Mouse (Mus musculus): ENCODE measurements around the gene Acot13. TPM values are rescaled to one million over a fixed set of nuclear protein-coding genes. Genes with fewer than 3 reads are reported as not detected.

Acot13 gene
- total and polyA plus RNA-seq, 2 experiments from 2014 or later: 29.1 to 74.2 TPM

DNA sequence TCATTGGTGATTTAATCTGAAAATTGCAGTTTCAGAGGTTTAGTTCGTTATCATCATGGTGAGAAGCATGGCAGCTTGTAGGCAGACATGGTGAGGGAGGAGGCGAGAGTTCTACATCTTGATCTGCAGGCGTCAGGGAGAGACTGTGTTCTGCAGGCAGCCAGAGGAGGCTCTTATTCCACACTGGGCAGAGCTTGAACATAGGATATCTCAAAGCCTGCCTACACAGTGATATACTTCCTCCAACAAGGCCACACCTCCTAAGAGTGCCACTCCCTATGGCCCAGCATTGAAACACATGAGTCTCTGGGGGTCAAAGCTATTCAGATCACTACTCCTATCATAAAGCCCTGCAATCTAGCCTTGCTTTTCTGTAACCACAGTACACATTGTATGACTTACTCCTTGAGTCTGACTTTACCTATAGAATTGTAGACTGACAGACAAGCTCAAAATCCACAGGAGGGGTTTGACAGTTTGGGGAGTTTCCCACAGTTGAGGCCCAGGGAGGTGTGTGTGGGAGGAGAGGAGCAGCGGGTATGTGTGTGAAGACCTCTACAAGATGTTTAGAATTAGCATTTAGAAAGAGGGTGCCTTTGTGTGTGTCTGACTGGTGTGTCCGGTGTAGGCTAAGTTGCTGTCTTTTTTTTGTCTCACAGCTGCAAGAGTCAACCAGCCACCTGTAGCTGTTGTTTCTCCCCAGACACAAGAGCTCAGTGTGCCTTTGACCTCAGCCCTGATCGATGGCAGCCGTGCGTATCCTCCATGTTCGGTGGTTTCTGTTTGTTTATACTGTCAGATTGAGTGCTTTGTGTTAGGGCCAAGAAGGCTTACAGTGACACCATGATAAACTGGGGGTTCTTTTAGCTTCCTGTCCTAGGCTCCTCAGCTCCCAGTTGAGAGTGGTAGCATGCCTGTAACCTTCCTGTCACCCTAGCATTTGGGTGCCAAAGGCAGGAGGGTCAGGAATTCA, 35.4 kb upstream of the Acot13 start:
- Histone ChIP-seq H3K27me3 (ENCODE audit: insufficient read depth, low read length) (no peaks in the 10 kb centered on the region), H3K4me1 (ENCODE audit: insufficient read depth) (no peaks in the 10 kb centered on the region), H3K4me3 (ENCODE audit: low read depth, low read length) (no peak overlapping the region), H3K27ac (ENCODE audit: low read depth, low read length) (no peak overlapping the region), H3K4me2 (ENCODE audit: low read depth) (no peak overlapping the region), H3K36me3 (ENCODE audit: insufficient read depth) (peaks cover 14% of the 10 kb centered on the region; the same call in 1 of the 2 replicates), H3K9ac (no peak overlapping the region), H3K9me3 (ENCODE audit: low read length) (no peaks in the 10 kb centered on the region)
- ATAC-seq (no peak), DNase-seq (no peak)
- TF ChIP-seq CTCF (IDR thresholded peaks at IDR 0.05; ENCODE audit: low read depth): no peak
- 75% methylated on average over 9 of the region's 9 CpGs for WGBS

DNA sequence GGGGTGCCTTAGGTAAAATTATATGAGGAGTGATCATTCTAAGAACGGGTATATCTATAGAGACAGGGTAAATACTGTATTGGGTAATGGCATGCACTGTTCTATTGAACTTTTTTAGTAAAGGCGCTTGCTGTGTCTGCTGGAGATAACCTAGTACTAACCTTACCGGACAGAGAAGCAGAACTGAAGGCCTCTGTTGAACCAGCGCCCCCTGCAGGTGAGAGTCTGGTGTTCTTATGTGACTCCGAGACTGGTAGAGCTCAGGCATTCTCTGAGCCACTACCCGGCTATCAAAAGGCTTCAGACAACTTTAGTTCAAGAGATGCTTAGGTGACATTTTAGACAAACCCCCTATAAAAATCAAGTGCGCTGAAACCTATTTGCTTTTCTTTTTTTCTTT, 31.2 kb upstream of the Acot13 start:
- Histone ChIP-seq H3K9me3 (ENCODE audit: low read length) (no peaks in the 10 kb centered on the region), H3K4me2 (ENCODE audit: low read depth) (no peak overlapping the region), H3K27me3 (ENCODE audit: insufficient read depth, low read length) (no peaks in the 10 kb centered on the region), H3K36me3 (ENCODE audit: insufficient read depth) (peaks cover 7% of the 10 kb centered on the region; the same call in 1 of the 2 replicates), H3K9ac (no peak overlapping the region), H3K4me1 (ENCODE audit: insufficient read depth) (no peaks in the 10 kb centered on the region), H3K27ac (ENCODE audit: low read depth, low read length) (no peak overlapping the region), H3K4me3 (ENCODE audit: low read depth, low read length) (no peak overlapping the region)
- peak; percentile 27; the same call in 1 of the 2 replicates for TF ChIP-seq CTCF (IDR thresholded peaks at IDR 0.05; ENCODE audit: low read depth)
- ATAC-seq (no peak), DNase-seq (peak; percentile 3)
- 66% methylated on average over 7 of the region's 7 CpGs for WGBS

- no peak overlapping the region for H3K4me2 ChIP-seq (ENCODE audit: low read depth)
- DNase-seq (no peak), ATAC-seq (no peak)
- 0 out of 2 replicates have a peak, but pooled peaks cover 5% of the 10 kb centered on the region for H3K36me3 ChIP-seq (ENCODE audit: insufficient read depth)
- no peak for TF ChIP-seq CTCF (IDR thresholded peaks at IDR 0.05; ENCODE audit: low read depth)
- H3K9ac ChIP-seq: no peak overlapping the region
- H3K9me3 ChIP-seq (ENCODE audit: low read length): no peaks in the 10 kb centered on the region
- no peaks in the 10 kb centered on the region for H3K4me1 ChIP-seq (ENCODE audit: insufficient read depth)
- H3K27me3 ChIP-seq (ENCODE audit: insufficient read depth, low read length): no peaks in the 10 kb centered on the region
- no peak overlapping the region for H3K4me3 ChIP-seq (ENCODE audit: low read depth, low read length)
- H3K27ac ChIP-seq (ENCODE audit: low read depth, low read length): no peak overlapping the region
- 76% methylated on average over 7 of the region's 7 CpGs for WGBS
Measured at GRCm38 (mm10) chr13:24862021-24862420, 30.7 kb upstream of the Acot13 start.

DNA sequence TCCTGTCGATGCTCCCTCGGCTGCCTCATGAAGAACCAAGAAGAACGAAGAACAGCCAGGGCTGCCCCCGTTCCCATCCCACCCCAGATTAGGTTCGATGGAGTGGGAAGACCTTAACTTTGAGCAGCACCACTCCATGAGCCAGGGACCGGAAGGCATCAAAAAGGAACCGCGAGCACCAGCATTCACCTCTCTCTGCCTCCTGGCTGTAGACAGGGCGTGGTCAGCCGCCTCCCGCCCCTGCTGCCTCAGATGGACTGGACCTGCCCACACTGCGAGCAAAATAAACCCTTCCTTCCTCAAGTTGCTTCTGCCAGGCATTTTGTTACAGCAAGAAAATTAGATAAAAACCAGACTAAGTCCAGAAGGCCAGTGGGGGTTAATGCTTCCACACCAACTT, 29.7 kb upstream of the Acot13 start:
- H3K4me1 ChIP-seq (ENCODE audit: insufficient read depth): no peaks in the 10 kb centered on the region

GRCm38 (mm10) chr13:24859115-24859514, 27.8 kb upstream of the Acot13 start:
- H3K27ac ChIP-seq (ENCODE audit: low read depth, low read length): no peak overlapping the region
- H3K36me3 ChIP-seq (ENCODE audit: insufficient read depth): 0 out of 2 replicates have a peak, but pooled peaks cover 3% of the 10 kb centered on the region
- H3K9me3 ChIP-seq (ENCODE audit: low read length): no peaks in the 10 kb centered on the region
- no peak overlapping the region for H3K9ac ChIP-seq
- no peak overlapping the region for H3K4me2 ChIP-seq (ENCODE audit: low read depth)
- TF ChIP-seq CTCF (IDR thresholded peaks at IDR 0.05; ENCODE audit: low read depth): no peak
- ATAC-seq (no peak), DNase-seq (no peak)
- H3K4me3 ChIP-seq (ENCODE audit: low read depth, low read length): no peak overlapping the region
- no peaks in the 10 kb centered on the region for H3K4me1 ChIP-seq (ENCODE audit: insufficient read depth)
- H3K27me3 ChIP-seq (ENCODE audit: insufficient read depth, low read length): no peaks in the 10 kb centered on the region

More for the DNA sequence above, 29.7 kb upstream of the Acot13 start:
- no peak for ATAC-seq
- no peak for TF ChIP-seq CTCF (IDR thresholded peaks at IDR 0.05; ENCODE audit: low read depth)
- Histone ChIP-seq H3K9me3 (ENCODE audit: low read length) (no peaks in the 10 kb centered on the region), H3K36me3 (ENCODE audit: insufficient read depth) (0 out of 2 replicates have a peak, but pooled peaks cover 3% of the 10 kb centered on the region), H3K4me3 (ENCODE audit: low read depth, low read length) (no peak overlapping the region), H3K4me2 (ENCODE audit: low read depth) (no peak overlapping the region), H3K27me3 (ENCODE audit: insufficient read depth, low read length) (no peaks in the 10 kb centered on the region), H3K9ac (no peak overlapping the region), H3K27ac (ENCODE audit: low read depth, low read length) (no peak overlapping the region)
- no peak for DNase-seq
- 81% methylated on average over 12 of the region's 12 CpGs for WGBS

- ATAC-seq: no peak
- 84% methylated on average over 3 of the region's 3 CpGs for WGBS
- no peak for TF ChIP-seq CTCF (IDR thresholded peaks at IDR 0.05; ENCODE audit: low read depth)
Measured at GRCm38 (mm10) chr13:24852570-24852969, 21.2 kb upstream of the Acot13 start.

GRCm38 (mm10) chr13:24851989-24852388, 20.6 kb upstream of the Acot13 start:
- 97% methylated on average over 2 of the region's 2 CpGs for WGBS
- no peak for ATAC-seq
- TF ChIP-seq CTCF (IDR thresholded peaks at IDR 0.05; ENCODE audit: low read depth): no peak

More at GRCm38 (mm10) chr13:24852570-24852969, 21.2 kb upstream of the Acot13 start:
- H3K4me1 ChIP-seq (ENCODE audit: insufficient read depth): no peaks in the 10 kb centered on the region
- H3K9ac ChIP-seq: no peak overlapping the region
- H3K27ac ChIP-seq (ENCODE audit: low read depth, low read length): no peak overlapping the region
- H3K4me3 ChIP-seq (ENCODE audit: low read depth, low read length): no peak overlapping the region
- DNase-seq: no peak
- H3K36me3 ChIP-seq (ENCODE audit: insufficient read depth): 0 out of 2 replicates have a peak, but pooled peaks cover 3% of the 10 kb centered on the region
- no peaks in the 10 kb centered on the region for H3K9me3 ChIP-seq (ENCODE audit: low read length)
- H3K4me2 ChIP-seq (ENCODE audit: low read depth): no peak overlapping the region
- no peaks in the 10 kb centered on the region for H3K27me3 ChIP-seq (ENCODE audit: insufficient read depth, low read length)

More at GRCm38 (mm10) chr13:24851989-24852388, 20.6 kb upstream of the Acot13 start:
- no peak overlapping the region for H3K4me3 ChIP-seq (ENCODE audit: low read depth, low read length)
- no peak overlapping the region for H3K4me2 ChIP-seq (ENCODE audit: low read depth)
- DNase-seq: no peak
- no peaks in the 10 kb centered on the region for H3K4me1 ChIP-seq (ENCODE audit: insufficient read depth)
- H3K9ac ChIP-seq: no peak overlapping the region
- H3K36me3 ChIP-seq (ENCODE audit: insufficient read depth): 0 out of 2 replicates have a peak, but pooled peaks cover 3% of the 10 kb centered on the region
- H3K9me3 ChIP-seq (ENCODE audit: low read length): no peaks in the 10 kb centered on the region
- H3K27me3 ChIP-seq (ENCODE audit: insufficient read depth, low read length): no peaks in the 10 kb centered on the region
- H3K27ac ChIP-seq (ENCODE audit: low read depth, low read length): no peak overlapping the region

Data from forebrain, postnatal 0 days (tissue).